Mouse (Mus musculus): ENCODE measurements around the gene Vti1a. TPM values are rescaled to one million over a fixed set of nuclear protein-coding genes. Genes with fewer than 3 reads are reported as not detected.

The Vti1a gene
- polyA plus RNA-seq, 1 experiment = 17.6 TPM

GRCm38 (mm10) chr19:55501985-55502384 is 185.9 kb downstream of the Vti1a start:
- TF ChIP-seq EP300 (IDR thresholded peaks at IDR 0.05; ENCODE audit: insufficient read depth, low read depth, low read length) (no peak), POLR2A (IDR thresholded peaks at IDR 0.05; ENCODE audit: insufficient read depth, low read length) (no peak), CTCF (IDR thresholded peaks at IDR 0.05; ENCODE audit: low read depth, low read length) (no peak)
- Histone ChIP-seq H3K4me1 (ENCODE audit: control insufficient read depth, insufficient read depth, low read length) (peaks cover 3% of the 10 kb centered on the region), H3K4me3 (ENCODE audit: low read depth, low read length) (no peak overlapping the region), H3K36me3 (ENCODE audit: control insufficient read depth, insufficient read depth, low read length, poor library complexity, severe bottlenecking) (no peaks in the 10 kb centered on the region), H3K9ac (ENCODE audit: low read depth, poor library complexity, severe bottlenecking) (no peak overlapping the region), H3K27me3 (ENCODE audit: control insufficient read depth, insufficient read depth, low read length, poor library complexity, severe bottlenecking) (no peaks in the 10 kb centered on the region), H3K27ac (ENCODE audit: insufficient read depth, low read length) (no peak overlapping the region), H3K9me3 (replicated peaks; ENCODE audit: control insufficient read depth, insufficient read depth, low read length, poor library complexity, severe bottlenecking) (no peaks in the 10 kb centered on the region)

- H3K4me1 ChIP-seq (ENCODE audit: control insufficient read depth, insufficient read depth, low read length) = peaks cover 1% of the 10 kb centered on the region
- no peaks in the 10 kb centered on the region for H3K36me3 ChIP-seq (ENCODE audit: control insufficient read depth, insufficient read depth, low read length, poor library complexity, severe bottlenecking)
- no peaks in the 10 kb centered on the region for H3K27me3 ChIP-seq (ENCODE audit: control insufficient read depth, insufficient read depth, low read length, poor library complexity, severe bottlenecking)
- no peaks in the 10 kb centered on the region for H3K9me3 ChIP-seq (replicated peaks; ENCODE audit: control insufficient read depth, insufficient read depth, low read length, poor library complexity, severe bottlenecking)
- H3K9ac ChIP-seq (ENCODE audit: low read depth, poor library complexity, severe bottlenecking) = no peak overlapping the region
- no peak overlapping the region for H3K4me3 ChIP-seq (ENCODE audit: low read depth, low read length)
- H3K27ac ChIP-seq (ENCODE audit: insufficient read depth, low read length) = no peak overlapping the region
- TF ChIP-seq EP300 (IDR thresholded peaks at IDR 0.05; ENCODE audit: insufficient read depth, low read depth, low read length) (no peak), CTCF (IDR thresholded peaks at IDR 0.05; ENCODE audit: low read depth, low read length) (peak; percentile 7)
Measured at GRCm38 (mm10) chr19:55503771-55504170, 187.7 kb downstream of the Vti1a start.

GRCm38 (mm10) chr19:55507748-55508147 is 191.7 kb downstream of the Vti1a start:
- H3K9ac ChIP-seq (ENCODE audit: low read depth, poor library complexity, severe bottlenecking) = no peak overlapping the region
- TF ChIP-seq POLR2A (IDR thresholded peaks at IDR 0.05; ENCODE audit: insufficient read depth, low read length) (no peak), EP300 (IDR thresholded peaks at IDR 0.05; ENCODE audit: insufficient read depth, low read depth, low read length) (no peak), CTCF (IDR thresholded peaks at IDR 0.05; ENCODE audit: low read depth, low read length) (no peak)
- H3K27me3 ChIP-seq (ENCODE audit: control insufficient read depth, insufficient read depth, low read length, poor library complexity, severe bottlenecking) = no peaks in the 10 kb centered on the region

GRCm38 (mm10) chr19:55508239-55508638 is 192.1 kb downstream of the Vti1a start:
- H3K27ac ChIP-seq (ENCODE audit: insufficient read depth, low read length) = no peak overlapping the region

More at GRCm38 (mm10) chr19:55507748-55508147, 191.7 kb downstream of the Vti1a start:
- Histone ChIP-seq H3K27ac (ENCODE audit: insufficient read depth, low read length) (no peak overlapping the region), H3K36me3 (ENCODE audit: control insufficient read depth, insufficient read depth, low read length, poor library complexity, severe bottlenecking) (no peaks in the 10 kb centered on the region), H3K9me3 (replicated peaks; ENCODE audit: control insufficient read depth, insufficient read depth, low read length, poor library complexity, severe bottlenecking) (no peaks in the 10 kb centered on the region), H3K4me3 (ENCODE audit: low read depth, low read length) (no peak overlapping the region), H3K4me1 (ENCODE audit: control insufficient read depth, insufficient read depth, low read length) (no peaks in the 10 kb centered on the region)

GRCm38 (mm10) chr19:55508965-55509364 is 192.9 kb downstream of the Vti1a start:
- H3K4me3 ChIP-seq (ENCODE audit: low read depth, low read length) = no peak overlapping the region
- H3K9me3 ChIP-seq (replicated peaks; ENCODE audit: control insufficient read depth, insufficient read depth, low read length, poor library complexity, severe bottlenecking) = no peaks in the 10 kb centered on the region
- no peaks in the 10 kb centered on the region for H3K4me1 ChIP-seq (ENCODE audit: control insufficient read depth, insufficient read depth, low read length)
- no peaks in the 10 kb centered on the region for H3K36me3 ChIP-seq (ENCODE audit: control insufficient read depth, insufficient read depth, low read length, poor library complexity, severe bottlenecking)
- H3K27me3 ChIP-seq (ENCODE audit: control insufficient read depth, insufficient read depth, low read length, poor library complexity, severe bottlenecking) = no peaks in the 10 kb centered on the region
- no peak overlapping the region for H3K27ac ChIP-seq (ENCODE audit: insufficient read depth, low read length)
- H3K9ac ChIP-seq (ENCODE audit: low read depth, poor library complexity, severe bottlenecking) = no peak overlapping the region
- TF ChIP-seq CTCF (IDR thresholded peaks at IDR 0.05; ENCODE audit: low read depth, low read length) (no peak), EP300 (IDR thresholded peaks at IDR 0.05; ENCODE audit: insufficient read depth, low read depth, low read length) (no peak), POLR2A (IDR thresholded peaks at IDR 0.05; ENCODE audit: insufficient read depth, low read length) (no peak)

More at GRCm38 (mm10) chr19:55508239-55508638, 192.1 kb downstream of the Vti1a start:
- TF ChIP-seq POLR2A (IDR thresholded peaks at IDR 0.05; ENCODE audit: insufficient read depth, low read length) = no peak
- no peak for TF ChIP-seq EP300 (IDR thresholded peaks at IDR 0.05; ENCODE audit: insufficient read depth, low read depth, low read length)
- no peak for TF ChIP-seq CTCF (IDR thresholded peaks at IDR 0.05; ENCODE audit: low read depth, low read length)
- Histone ChIP-seq H3K27me3 (ENCODE audit: control insufficient read depth, insufficient read depth, low read length, poor library complexity, severe bottlenecking) (no peaks in the 10 kb centered on the region), H3K4me1 (ENCODE audit: control insufficient read depth, insufficient read depth, low read length) (no peaks in the 10 kb centered on the region), H3K36me3 (ENCODE audit: control insufficient read depth, insufficient read depth, low read length, poor library complexity, severe bottlenecking) (no peaks in the 10 kb centered on the region), H3K4me3 (ENCODE audit: low read depth, low read length) (no peak overlapping the region), H3K9me3 (replicated peaks; ENCODE audit: control insufficient read depth, insufficient read depth, low read length, poor library complexity, severe bottlenecking) (no peaks in the 10 kb centered on the region), H3K9ac (ENCODE audit: low read depth, poor library complexity, severe bottlenecking) (no peak overlapping the region)

- Histone ChIP-seq H3K36me3 (ENCODE audit: control insufficient read depth, insufficient read depth, low read length, poor library complexity, severe bottlenecking) (no peaks in the 10 kb centered on the region), H3K4me3 (ENCODE audit: low read depth, low read length) (no peak overlapping the region), H3K27me3 (ENCODE audit: control insufficient read depth, insufficient read depth, low read length, poor library complexity, severe bottlenecking) (no peaks in the 10 kb centered on the region), H3K4me1 (ENCODE audit: control insufficient read depth, insufficient read depth, low read length) (no peaks in the 10 kb centered on the region), H3K9me3 (replicated peaks; ENCODE audit: control insufficient read depth, insufficient read depth, low read length, poor library complexity, severe bottlenecking) (no peaks in the 10 kb centered on the region), H3K27ac (ENCODE audit: insufficient read depth, low read length) (no peak overlapping the region), H3K9ac (ENCODE audit: low read depth, poor library complexity, severe bottlenecking) (no peak overlapping the region)
- TF ChIP-seq POLR2A (IDR thresholded peaks at IDR 0.05; ENCODE audit: insufficient read depth, low read length) (no peak), EP300 (IDR thresholded peaks at IDR 0.05; ENCODE audit: insufficient read depth, low read depth, low read length) (no peak), CTCF (IDR thresholded peaks at IDR 0.05; ENCODE audit: low read depth, low read length) (no peak)
Measured at GRCm38 (mm10) chr19:55509618-55510017, 193.5 kb downstream of the Vti1a start.
